24 mouse cellular contexts compared by ENCODE assay signal in the genomic region with DNA sequence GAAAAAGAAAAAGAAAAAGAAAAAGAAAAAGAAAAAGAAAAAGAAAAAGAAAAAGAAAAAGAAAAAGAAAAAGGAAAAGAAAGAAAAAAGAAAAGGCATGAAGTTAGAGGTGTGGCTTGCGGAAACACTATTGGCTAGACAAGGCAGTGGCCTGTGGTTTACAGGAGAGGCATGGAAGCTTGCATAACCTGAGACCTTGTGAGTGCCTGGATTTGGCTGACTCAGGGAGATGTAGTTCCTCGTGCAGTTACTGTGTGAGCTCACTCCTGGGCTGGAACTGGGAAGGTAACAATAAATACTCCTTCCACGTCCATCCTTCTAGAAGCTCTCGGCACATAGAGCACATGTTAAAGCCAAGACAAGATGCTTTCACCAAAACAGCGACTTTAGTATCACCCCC.
A peak's percentile ranks its signal among the peaks of the same experiment; 100 is the strongest.
DNase-seq lines count a peak whose midpoint lies in the region; ATAC-seq and TF ChIP-seq lines count a peak whose summit lies in the region.
"Had no signal": no experiment of that assay in that cellular context is flagged by ENCODE, and none has a peak within 500 bp of the region (broad histone marks: within the 10 kb centered on the region; RNA-seq: fewer than 3 reads in every experiment).

No protein-coding gene starts in this region.

- no peak for TF ChIP-seq CTCF in midbrain, postnatal 0 days (IDR thresholded peaks at IDR 0.05)
- TF ChIP-seq CTCF in intestine, postnatal 0 days (IDR thresholded peaks at IDR 0.05; ENCODE audit: low read depth) = no peak

- no peak overlapping the region for H3K27ac ChIP-seq in midbrain, embryonic 11.5 days (ENCODE audit: low read depth, low read length)
- H3K27ac ChIP-seq in midbrain, postnatal 0 days (ENCODE audit: low read depth, low read length) = no peak overlapping the region
- no peak overlapping the region for H3K27ac ChIP-seq in intestine, postnatal 0 days (ENCODE audit: low read depth, low read length)
- H3K27ac ChIP-seq: embryonic facial prominence, embryonic 10.5 days; embryonic facial prominence, embryonic 12.5 days; forebrain, embryonic 13.5 days; forebrain, embryonic 15.5 days had no signal

- peak; percentile 8 for DNase-seq in adrenal gland, adult 2 months
- DNase-seq in adrenal gland, adult 18-20 months (ENCODE audit: low spot score in 2 of 2) = no peak
- peak; percentile 81 for DNase-seq in midbrain, embryonic 11.5 days (ENCODE audit: low spot score, missing footprints)
- no peak for DNase-seq in midbrain, postnatal 0 days (ENCODE audit: low spot score)
- no peak for DNase-seq in thymus, postnatal 25 days
- no peak for DNase-seq in kidney, adult 18-20 months
- DNase-seq: adrenal gland, adult 8-10 months; adrenal gland, postnatal 14 days; B cell, adult 2 months; cerebellum, adult 11-12 months; cerebellum, adult 2 months; cerebellum, adult 9-10 months; cerebellum, postnatal 10 days; cerebellum, postnatal 25 days had no signal

- H3K4me3 ChIP-seq in midbrain, embryonic 11.5 days (ENCODE audit: low read depth, low read length) = no peak overlapping the region
- H3K4me3 ChIP-seq in midbrain, postnatal 0 days (ENCODE audit: low read depth, low read length) = no peak overlapping the region
- H3K4me3 ChIP-seq in intestine, postnatal 0 days (ENCODE audit: low read depth, low read length) = no peak overlapping the region
- H3K4me3 ChIP-seq: embryonic facial prominence, embryonic 10.5 days; embryonic facial prominence, embryonic 12.5 days; forebrain, embryonic 13.5 days; forebrain, embryonic 15.5 days had no signal

- WGBS in midbrain, embryonic 11.5 days = 89% methylated on average over 5 of the region's 5 CpGs
- 90% methylated on average over 5 of the region's 5 CpGs for WGBS in midbrain, postnatal 0 days
- WGBS in intestine, postnatal 0 days = 64% methylated on average over 5 of the region's 5 CpGs

- no peak overlapping the region for H3K4me2 ChIP-seq in midbrain, embryonic 11.5 days
- H3K4me2 ChIP-seq in midbrain, postnatal 0 days (ENCODE audit: low read depth, low read length, poor library complexity, severe bottlenecking) = no peak overlapping the region
- no peak overlapping the region for H3K4me2 ChIP-seq in intestine, postnatal 0 days (replicated peaks; ENCODE audit: low read depth)
- H3K4me2 ChIP-seq: embryonic facial prominence, embryonic 12.5 days; forebrain, embryonic 13.5 days; forebrain, embryonic 15.5 days had no signal

- no peaks in the 10 kb centered on the region for H3K4me1 ChIP-seq in midbrain, embryonic 11.5 days (ENCODE audit: control insufficient read depth, insufficient read depth, low read length)
- no peaks in the 10 kb centered on the region for H3K4me1 ChIP-seq in midbrain, postnatal 0 days (ENCODE audit: insufficient read depth, low read length)
- peaks cover 5% of the 10 kb centered on the region; the same call in 1 of the 2 replicates for H3K4me1 ChIP-seq in intestine, postnatal 0 days (replicated peaks; ENCODE audit: control insufficient read depth, insufficient read depth, low read length)
- H3K4me1 ChIP-seq: embryonic facial prominence, embryonic 10.5 days; embryonic facial prominence, embryonic 12.5 days; forebrain, embryonic 13.5 days; forebrain, embryonic 15.5 days had no signal

- no peak overlapping the region for H3K9ac ChIP-seq in midbrain, embryonic 11.5 days (ENCODE audit: low read length)
- H3K9ac ChIP-seq in midbrain, postnatal 0 days (replicated peaks; ENCODE audit: low read length, poor library complexity, severe bottlenecking) = no peak overlapping the region
- H3K9ac ChIP-seq in intestine, postnatal 0 days (ENCODE audit: low read depth, low read length) = no peak overlapping the region
- H3K9ac ChIP-seq: embryonic facial prominence, embryonic 12.5 days; forebrain, embryonic 13.5 days; forebrain, embryonic 15.5 days had no signal

- no peaks in the 10 kb centered on the region for H3K36me3 ChIP-seq in midbrain, embryonic 11.5 days (ENCODE audit: control insufficient read depth, insufficient read depth, low read length)
- H3K36me3 ChIP-seq in midbrain, postnatal 0 days (ENCODE audit: insufficient read depth, low read length) = no peaks in the 10 kb centered on the region
- no peaks in the 10 kb centered on the region for H3K36me3 ChIP-seq in intestine, postnatal 0 days (ENCODE audit: control insufficient read depth, insufficient read depth)
- H3K36me3 ChIP-seq: embryonic facial prominence, embryonic 10.5 days; embryonic facial prominence, embryonic 12.5 days; forebrain, embryonic 15.5 days; G1E had no signal

- no peak for ATAC-seq in midbrain, embryonic 11.5 days (ENCODE audit: low FRiP score)
- no peak for ATAC-seq in midbrain, postnatal 0 days (ENCODE audit: low FRiP score)
- peak; percentile 90 for ATAC-seq in intestine, postnatal 0 days
- ATAC-seq: activated CD4-positive, CD25-positive, alpha-beta regulatory T cell, adult 4 months; CD4-positive, CD25-positive, alpha-beta regulatory T cell, adult 4 months; forebrain, embryonic 13.5 days; forebrain, embryonic 15.5 days; Patski had no signal

- no peaks in the 10 kb centered on the region for H3K27me3 ChIP-seq in midbrain, embryonic 11.5 days (ENCODE audit: control insufficient read depth, insufficient read depth, low read length)
- H3K27me3 ChIP-seq in midbrain, postnatal 0 days (ENCODE audit: insufficient read depth, low read length) = no peaks in the 10 kb centered on the region
- no peaks in the 10 kb centered on the region for H3K27me3 ChIP-seq in intestine, postnatal 0 days (replicated peaks; ENCODE audit: control insufficient read depth, insufficient read depth, low read length)
- H3K27me3 ChIP-seq: CH12.LX; embryonic facial prominence, embryonic 12.5 days; forebrain, embryonic 13.5 days; forebrain, embryonic 15.5 days; Patski had no signal

- H3K9me3 ChIP-seq in midbrain, embryonic 11.5 days (ENCODE audit: control insufficient read depth, low read length) = no peaks in the 10 kb centered on the region
- H3K9me3 ChIP-seq in midbrain, postnatal 0 days (ENCODE audit: low read length) = no peaks in the 10 kb centered on the region
- no peaks in the 10 kb centered on the region for H3K9me3 ChIP-seq in intestine, postnatal 0 days (ENCODE audit: control insufficient read depth)
- H3K9me3 ChIP-seq: embryonic facial prominence, embryonic 10.5 days; embryonic facial prominence, embryonic 12.5 days; forebrain, embryonic 13.5 days; forebrain, embryonic 15.5 days had no signal

Comparison
In these comparisons a context has a peak if more than half of its experiments do, and no peak if none do; other contexts are left out.
1. DNase-seq: peak in adrenal gland, adult 2 months (single experiment) and midbrain, embryonic 11.5 days (single experiment); none in adrenal gland, adult 18-20 months (0 of 2), midbrain, postnatal 0 days (single experiment), thymus, postnatal 25 days (single experiment) and kidney, adult 18-20 months (single experiment).